Mouse (Mus musculus) hindbrain, postnatal 0 days (tissue): Measurements from ENCODE around the gene Vars. TPM values are rescaled to one million over a fixed set of nuclear protein-coding genes. Genes with fewer than 3 reads are reported as not detected.

Experiments used
- ATAC-seq: fragments of 200-750 bp; cut with Nextera tagmentation; 2 replicates; pipeline ENCODE4 v1.8.0; 2017; ENCODE audit warnings: mild to moderate bottlenecking, moderate TSS enrichment, moderate library complexity
- DNase-seq: peaks from one replicate; pipeline ENCODE4 v3.0.0-alpha.2; 2015; ENCODE audit warnings: low spot score
- H3K27ac ChIP-seq: fragments of 300-500 bp; sonication (generic); 2 replicates; pipeline ENCODE4 v1.5.1; 2014; ENCODE audit warnings: mild to moderate bottlenecking
- H3K27me3 ChIP-seq: fragments of 300-500 bp; sonication (generic); 2 replicates; pipeline ENCODE4 v1.6.1; 2014; ENCODE audit warnings: low read length, mixed read lengths; ENCODE audit not compliant: insufficient read depth
- H3K36me3 ChIP-seq: fragments of 300-500 bp; sonication (generic); 2 replicates; pipeline ENCODE4 v1.6.1; 2014; ENCODE audit warnings: low read length, mixed read lengths; ENCODE audit not compliant: insufficient read depth
- H3K4me1 ChIP-seq: fragments of 300-500 bp; sonication (generic); 2 replicates; pipeline ENCODE4 v1.6.1; 2014; ENCODE audit warnings: antibody characterized with exemption, low read length, mixed read lengths; ENCODE audit not compliant: insufficient read depth
- H3K4me2 ChIP-seq: fragments of 300-500 bp; sonication (generic); 2 replicates; pipeline ENCODE4 v1.6.1; 2014; ENCODE audit warnings: low read depth, mild to moderate bottlenecking, low read length, moderate library complexity, mixed read lengths
- H3K4me3 ChIP-seq: fragments of 300-500 bp; sonication (generic); 2 replicates; pipeline ENCODE4 v1.5.1; 2014; ENCODE audit warnings: low read length
- H3K9ac ChIP-seq: fragments of 300-500 bp; sonication (generic); replicated peaks from 2 replicates; pipeline ENCODE4 v1.6.1; 2014; ENCODE audit warnings: mild to moderate bottlenecking, low read length, moderate library complexity, mixed read lengths
- H3K9me3 ChIP-seq: fragments of 300-500 bp; sonication (generic); 2 replicates; pipeline ENCODE4 v1.6.1; 2016; ENCODE audit warnings: low read length, mixed read lengths
- CTCF ChIP-seq: IDR thresholded peaks from 2 replicates; pipeline ENCODE4 v1.5.1; 2016; ENCODE audit warnings: antibody characterized with exemption, control low read depth, low read depth
- WGBS: fragments of 180-500 bp; shearing (Covaris S2); extraction: QIAGEN DNeasy Blood & Tissue Kit; methylation state at CpG from one replicate; pipeline ENCODE4 v1.1.7; 2014; 5-methylcytosine and 5-hydroxymethylcytosine counted together
- polyA plus RNA-seq: library from polyadenylated mRNA; unstranded; fragments of >200 nt; fragmentation: Nextera tagmentation; extraction: Ambion mirVana; gene quantifications from 2 replicates; pipeline ENCODE4 v1.2.1, GENCODE M21; 2015
- total RNA-seq: library from RNA; depleted of rRNA; stranded (reverse); fragments of >200 nt; gene quantifications from 2 replicates; pipeline ENCODE4 v1.2.3, GENCODE M21; 2014; rRNA removed

Vars gene
- total RNA-seq, result 128 TPM in 2 replicates
- polyA plus RNA-seq, result 39.9 and 41.7 TPM in 2 replicates

GRCm38 (mm10) chr17:35000717-35001451 is at the start of gene Vars:
Gene Vars (plus strand): TSS chr17:35000987.
- peak within 1 kb of the TSS; percentile 70 for H3K4me3 ChIP-seq
- peak within 1 kb of the TSS; percentile 92 for H3K4me2 ChIP-seq
- H3K27me3 ChIP-seq, result no peaks in the 10 kb centered on the region
- peaks cover 13% of the 10 kb centered on the region for H3K36me3 ChIP-seq
- peak within 1 kb of the TSS; percentile 96 for H3K27ac ChIP-seq
- peak; percentile 90 for DNase-seq
- peaks cover 6% of the 10 kb centered on the region for H3K4me1 ChIP-seq
- no peak for TF ChIP-seq CTCF
- H3K9ac ChIP-seq, result peak within 1 kb of the TSS; percentile 70
- WGBS, result under 1% methylated on average over 75 of the region's 83 CpGs
- ATAC-seq, result peak; percentile 91
- H3K9me3 ChIP-seq, result no peaks in the 10 kb centered on the region

DNA sequence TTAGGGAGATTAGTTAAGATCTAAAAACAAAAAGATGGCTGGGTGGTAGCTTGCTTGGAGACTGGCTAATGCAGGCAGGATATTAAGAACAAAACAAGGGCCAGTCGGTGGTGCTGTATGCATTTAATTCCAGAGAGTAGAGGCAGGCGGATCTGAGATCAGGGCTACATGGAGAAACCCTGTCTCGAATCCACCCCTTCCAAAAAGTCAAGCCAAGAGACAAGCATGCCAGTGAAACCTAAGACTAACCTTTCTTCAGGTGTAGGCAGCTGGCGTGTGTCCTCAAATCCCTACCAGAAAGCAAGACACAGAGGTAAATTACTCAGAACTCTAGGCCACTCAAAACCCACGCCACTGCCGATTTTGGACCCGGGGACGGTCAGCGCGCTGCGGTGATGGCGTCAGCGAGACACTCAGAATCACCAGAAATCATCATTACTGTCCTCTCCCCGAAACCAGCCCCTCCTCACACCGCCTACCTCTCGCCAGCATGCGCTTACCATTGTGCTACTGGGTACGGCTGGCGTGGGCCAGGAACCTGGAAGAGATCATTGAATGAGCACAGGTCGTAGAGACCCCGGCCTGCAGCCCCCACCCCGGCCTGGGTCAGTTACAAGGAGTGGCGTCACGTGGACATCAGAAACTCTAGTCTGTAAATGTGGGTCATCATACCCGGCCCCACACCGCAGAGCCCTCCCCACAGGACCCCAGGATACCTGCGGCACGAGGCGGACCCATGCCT is 49.0 kb upstream of the Vars start:
- Histone ChIP-seq H3K9ac (peak overlapping the region; percentile 93), H3K27me3 (no peaks in the 10 kb centered on the region), H3K36me3 (0 out of 2 replicates have a peak, but pooled peaks cover 7% of the 10 kb centered on the region), H3K4me2 (peak overlapping the region; percentile 89), H3K4me3 (peak overlapping the region; percentile 83), H3K9me3 (no peaks in the 10 kb centered on the region), H3K27ac (peak overlapping the region; percentile 85), H3K4me1 (no peaks in the 10 kb centered on the region)
- peak; percentile 75; the same call in 1 of the 2 replicates for ATAC-seq
- WGBS, result under 1% methylated on average over 29 of the region's 29 CpGs
- no peak for DNase-seq
- TF ChIP-seq CTCF, result no peak

DNA sequence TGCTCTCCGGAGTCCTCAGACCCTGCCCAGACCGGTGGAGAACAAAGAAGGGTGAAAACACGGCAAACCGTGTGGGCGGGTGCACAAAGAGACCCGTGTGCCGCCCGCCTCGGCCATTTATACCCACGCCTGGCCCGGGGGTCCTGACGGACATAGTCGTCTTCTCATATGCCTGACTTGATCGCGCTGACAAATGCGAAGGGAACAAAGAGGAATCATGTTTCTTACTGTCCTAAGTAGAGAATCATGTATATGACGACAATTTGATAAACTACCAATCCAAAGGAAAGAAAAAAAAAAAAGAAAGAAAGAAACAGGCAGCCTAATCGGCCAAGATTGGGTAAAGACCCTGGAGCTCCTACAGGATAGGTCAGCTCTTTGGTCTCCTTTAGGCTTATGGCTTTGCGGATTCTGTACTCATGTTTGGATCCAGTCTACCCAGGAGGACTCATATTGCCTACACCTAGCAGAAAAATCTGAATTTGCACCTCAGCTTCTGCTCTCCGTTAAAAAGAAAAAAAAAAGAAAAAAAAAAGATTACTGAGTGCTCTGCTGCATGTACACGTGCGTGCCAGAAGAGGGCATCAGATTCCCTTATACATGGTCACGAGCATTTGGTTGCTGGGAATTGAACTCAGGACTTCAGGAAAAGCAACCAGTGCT is 48.3 kb upstream of the Vars start:
- Histone ChIP-seq H3K4me3 (peak overlapping the region; percentile 83), H3K9me3 (no peaks in the 10 kb centered on the region), H3K4me1 (no peaks in the 10 kb centered on the region), H3K36me3 (0 out of 2 replicates have a peak, but pooled peaks cover 7% of the 10 kb centered on the region), H3K27me3 (no peaks in the 10 kb centered on the region), H3K27ac (peak overlapping the region; percentile 85), H3K4me2 (peak overlapping the region; percentile 89), H3K9ac (peak overlapping the region; percentile 93)
- TF ChIP-seq CTCF, result peak; percentile 76
- under 1% methylated on average over 23 of the region's 23 CpGs for WGBS
- DNase-seq (peak; percentile 86), ATAC-seq (peak; percentile 86)

- Histone ChIP-seq H3K4me3 (peak overlapping the region; percentile 83; the same call in 1 of the 2 replicates), H3K9me3 (no peaks in the 10 kb centered on the region), H3K4me1 (no peaks in the 10 kb centered on the region), H3K4me2 (peak overlapping the region; percentile 89; the same call in 1 of the 2 replicates), H3K27ac (no peak overlapping the region), H3K9ac (no peak overlapping the region), H3K27me3 (no peaks in the 10 kb centered on the region), H3K36me3 (0 out of 2 replicates have a peak, but pooled peaks cover 7% of the 10 kb centered on the region)
- no peak for TF ChIP-seq CTCF
- 89% methylated on average over 3 of the region's 3 CpGs for WGBS
- no peak for ATAC-seq
- DNase-seq, result no peak
These were observed 47.5 kb upstream of the Vars start for GRCm38 (mm10) chr17:34953258-34953657.

- H3K27ac ChIP-seq, result no peak overlapping the region
- H3K4me3 ChIP-seq, result no peak overlapping the region
- 93% methylated on average over 4 of the region's 4 CpGs for WGBS
- H3K36me3 ChIP-seq, result 0 out of 2 replicates have a peak, but pooled peaks cover 7% of the 10 kb centered on the region
- no peak for TF ChIP-seq CTCF
- H3K4me2 ChIP-seq, result no peak overlapping the region
- no peaks in the 10 kb centered on the region for H3K27me3 ChIP-seq
- no peak for DNase-seq
- H3K9ac ChIP-seq, result no peak overlapping the region
- no peak for ATAC-seq
- H3K9me3 ChIP-seq, result no peaks in the 10 kb centered on the region
- no peaks in the 10 kb centered on the region for H3K4me1 ChIP-seq
These were observed 46.9 kb upstream of the Vars start for GRCm38 (mm10) chr17:34953904-34954303.

GRCm38 (mm10) chr17:34954831-34955230 is 46.0 kb upstream of the Vars start:
- 0 out of 2 replicates have a peak, but pooled peaks cover 7% of the 10 kb centered on the region for H3K36me3 ChIP-seq
- H3K9ac ChIP-seq, result no peak overlapping the region
- no peak for TF ChIP-seq CTCF
- ATAC-seq (no peak), DNase-seq (no peak)
- no peaks in the 10 kb centered on the region for H3K27me3 ChIP-seq
- no peak overlapping the region for H3K27ac ChIP-seq
- no peak overlapping the region for H3K4me2 ChIP-seq
- WGBS, result 79% methylated on average over 4 of the region's 4 CpGs
- no peaks in the 10 kb centered on the region for H3K9me3 ChIP-seq
- H3K4me1 ChIP-seq, result no peaks in the 10 kb centered on the region
- H3K4me3 ChIP-seq, result no peak overlapping the region
